Mouse (Mus musculus): ENCODE measurements at regions not wholly inside any gene's neighbourhood (a gene's known extent, or its start where the extent isn't known, plus 50 kb on each side); places are given as distances from the start of the nearest gene placed in this dataset.

DNA sequence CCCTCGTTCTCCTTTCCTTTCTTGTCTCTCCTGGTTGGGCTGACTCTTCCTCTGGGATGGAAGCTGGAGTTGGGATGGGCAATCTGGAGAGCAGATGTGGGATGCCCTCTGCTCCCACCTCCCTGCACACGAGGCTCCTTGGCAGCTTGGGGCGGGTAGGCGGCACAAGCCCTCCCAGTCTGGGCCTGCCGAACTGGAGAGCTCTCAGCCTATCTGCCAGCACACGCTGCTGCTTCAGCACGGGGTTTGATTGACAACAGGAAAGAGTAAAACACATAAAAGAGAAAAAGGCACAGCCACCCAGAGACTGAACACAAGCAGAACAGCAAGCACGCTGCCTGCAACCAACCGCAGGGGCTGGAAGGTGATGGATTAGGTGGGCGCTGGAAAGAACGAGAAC, 121.9 kb upstream of the Pja1 start:
- no peak overlapping the region for H3K9ac ChIP-seq (ENCODE audit: low read length)
- no peak overlapping the region for H3K4me3 ChIP-seq (ENCODE audit: control insufficient read depth in 1 of 2, insufficient read depth in 1 of 2, low read depth in 1 of 2, low read length in 2 of 2)
- WGBS: 56% methylated on average over 11 of the region's 11 CpGs
- no peaks in the 10 kb centered on the region for H3K9me3 ChIP-seq (ENCODE audit: control insufficient read depth, low read length)
- H3K4me2 ChIP-seq (ENCODE audit: low read length): no peak overlapping the region
- peaks cover 0 to 3% of the 10 kb centered on the region in 2 experiments; a peak in 1 of 4 replicates for H3K4me1 ChIP-seq (ENCODE audit: control insufficient read depth in 2 of 2, insufficient read depth in 2 of 2, low read length in 2 of 2)
- H3K36me3 ChIP-seq (ENCODE audit: control insufficient read depth, insufficient read depth, low read length): no peaks in the 10 kb centered on the region
- 0 out of 2 replicates have a peak, but pooled peaks cover 6% of the 10 kb centered on the region for H3K27me3 ChIP-seq (ENCODE audit: control insufficient read depth, insufficient read depth, low read length)
- no peak for ATAC-seq (ENCODE audit: insufficient number of reproducible peaks, insufficient read depth, low FRiP score, low read depth)
- H3K27ac ChIP-seq (replicated peaks in 1 of 2; ENCODE audit: control insufficient read depth in 1 of 2, insufficient read depth in 1 of 2, low read depth in 2 of 2, low read length in 2 of 2): no peak overlapping the region

DNA sequence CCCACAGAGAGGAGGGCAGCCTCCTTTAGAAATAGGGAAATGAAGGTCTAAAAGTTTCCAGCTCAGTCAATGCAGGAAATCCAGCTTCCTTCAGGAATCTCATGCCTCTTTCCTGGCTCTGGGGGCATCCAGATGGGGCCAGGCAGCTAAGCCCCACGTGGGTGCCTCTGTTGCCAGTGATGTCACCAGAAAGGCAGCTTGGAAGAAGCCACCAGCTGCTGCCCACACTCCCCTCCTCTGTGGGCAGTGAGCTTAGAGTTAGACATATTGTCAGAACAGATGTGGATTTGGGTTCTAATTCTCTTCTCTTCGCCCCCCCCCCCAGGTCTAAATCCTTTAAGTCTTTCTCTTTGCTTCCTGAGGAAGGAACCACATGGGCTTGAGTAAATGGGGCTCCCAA, 116.2 kb upstream of the Pja1 start:
- Histone ChIP-seq H3K36me3 (ENCODE audit: control insufficient read depth, insufficient read depth, low read length) (no peaks in the 10 kb centered on the region), H3K4me2 (ENCODE audit: low read length) (no peak overlapping the region), H3K9me3 (ENCODE audit: control insufficient read depth, low read length) (no peaks in the 10 kb centered on the region), H3K9ac (ENCODE audit: low read length) (no peak overlapping the region), H3K4me1 (ENCODE audit: control insufficient read depth in 2 of 2, insufficient read depth in 2 of 2, low read length in 2 of 2) (peaks cover 0 to 3% of the 10 kb centered on the region in 2 experiments; a peak in 2 of 4 replicates), H3K4me3 (ENCODE audit: control insufficient read depth in 1 of 2, insufficient read depth in 1 of 2, low read depth in 1 of 2, low read length in 2 of 2) (no peak overlapping the region), H3K27ac (replicated peaks in 1 of 2; ENCODE audit: control insufficient read depth in 1 of 2, insufficient read depth in 1 of 2, low read depth in 2 of 2, low read length in 2 of 2) (no peak overlapping the region), H3K27me3 (ENCODE audit: control insufficient read depth, insufficient read depth, low read length) (0 out of 2 replicates have a peak, but pooled peaks cover 7% of the 10 kb centered on the region)
- WGBS: 49% methylated on average over 2 of the region's 2 CpGs
- no peak for ATAC-seq (ENCODE audit: insufficient number of reproducible peaks, insufficient read depth, low FRiP score, low read depth)

DNA sequence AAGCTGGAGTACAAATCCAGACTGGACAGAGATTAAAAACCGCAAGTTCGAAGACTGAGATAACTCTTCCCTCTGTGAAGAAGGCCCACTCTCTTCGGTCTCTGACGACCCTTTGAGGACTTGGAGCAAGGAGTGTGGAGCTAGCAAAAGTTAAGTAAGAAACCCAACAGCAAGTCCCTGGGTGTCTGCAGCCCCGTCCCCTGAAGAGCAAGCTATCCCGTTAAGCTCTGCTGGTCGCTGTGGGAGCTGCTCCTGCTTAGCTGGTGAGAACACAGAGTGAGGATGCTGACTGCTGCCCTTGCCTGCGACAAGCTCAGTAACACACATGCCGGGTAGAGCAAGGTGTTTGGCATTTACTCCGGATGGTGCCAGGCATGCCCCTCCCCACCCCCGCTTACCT, 115.2 kb upstream of the Pja1 start:
- no peak overlapping the region for H3K4me3 ChIP-seq (ENCODE audit: control insufficient read depth in 1 of 2, insufficient read depth in 1 of 2, low read depth in 1 of 2, low read length in 2 of 2)
- H3K9ac ChIP-seq (ENCODE audit: low read length): no peak overlapping the region
- ATAC-seq (ENCODE audit: insufficient number of reproducible peaks, insufficient read depth, low FRiP score, low read depth): no peak
- H3K4me2 ChIP-seq (ENCODE audit: low read length): no peak overlapping the region
- H3K27me3 ChIP-seq (ENCODE audit: control insufficient read depth, insufficient read depth, low read length): 0 out of 2 replicates have a peak, but pooled peaks cover 13% of the 10 kb centered on the region
- no peaks in the 10 kb centered on the region for H3K36me3 ChIP-seq (ENCODE audit: control insufficient read depth, insufficient read depth, low read length)
- no peaks in the 10 kb centered on the region for H3K9me3 ChIP-seq (ENCODE audit: control insufficient read depth, low read length)
- H3K27ac ChIP-seq (replicated peaks in 1 of 2; ENCODE audit: control insufficient read depth in 1 of 2, insufficient read depth in 1 of 2, low read depth in 2 of 2, low read length in 2 of 2): no peak overlapping the region
- peaks cover 0 to 3% of the 10 kb centered on the region in 2 experiments; a peak in 2 of 4 replicates for H3K4me1 ChIP-seq (ENCODE audit: control insufficient read depth in 2 of 2, insufficient read depth in 2 of 2, low read length in 2 of 2)
- 65% methylated on average over 11 of the region's 11 CpGs for WGBS

DNA sequence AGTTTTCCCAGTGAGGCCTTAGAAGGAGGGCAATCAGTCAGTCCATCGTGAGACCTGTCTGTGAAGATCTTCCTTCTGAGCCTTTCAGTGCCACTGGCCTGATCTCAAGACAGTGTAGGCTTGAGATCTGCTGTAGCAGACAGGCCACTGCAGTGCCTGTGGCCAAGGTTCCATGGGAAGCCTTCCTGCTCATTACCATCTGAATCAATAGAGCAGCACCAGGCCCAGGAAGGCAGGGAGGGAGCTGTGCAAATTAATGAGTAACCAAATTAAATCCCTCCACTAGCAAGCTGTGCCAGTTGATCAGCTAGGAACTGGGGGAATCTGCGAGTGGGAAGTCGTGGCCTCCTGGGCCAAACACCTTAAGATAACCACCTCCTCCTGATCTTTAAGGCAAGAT, 114.6 kb upstream of the Pja1 start:
- Histone ChIP-seq H3K27me3 (ENCODE audit: control insufficient read depth, insufficient read depth, low read length) (0 out of 2 replicates have a peak, but pooled peaks cover 13% of the 10 kb centered on the region), H3K36me3 (ENCODE audit: control insufficient read depth, insufficient read depth, low read length) (no peaks in the 10 kb centered on the region), H3K4me2 (ENCODE audit: low read length) (no peak overlapping the region), H3K9me3 (ENCODE audit: control insufficient read depth, low read length) (no peaks in the 10 kb centered on the region), H3K4me3 (ENCODE audit: control insufficient read depth in 1 of 2, insufficient read depth in 1 of 2, low read depth in 1 of 2, low read length in 2 of 2) (no peak overlapping the region), H3K4me1 (ENCODE audit: control insufficient read depth in 2 of 2, insufficient read depth in 2 of 2, low read length in 2 of 2) (peaks cover 0 to 3% of the 10 kb centered on the region in 2 experiments; a peak in 2 of 4 replicates), H3K27ac (replicated peaks in 1 of 2; ENCODE audit: control insufficient read depth in 1 of 2, insufficient read depth in 1 of 2, low read depth in 2 of 2, low read length in 2 of 2) (no peak overlapping the region), H3K9ac (ENCODE audit: low read length) (no peak overlapping the region)
- ATAC-seq (ENCODE audit: insufficient number of reproducible peaks, insufficient read depth, low FRiP score, low read depth): no peak
- WGBS: 58% methylated on average over 3 of the region's 3 CpGs

DNA sequence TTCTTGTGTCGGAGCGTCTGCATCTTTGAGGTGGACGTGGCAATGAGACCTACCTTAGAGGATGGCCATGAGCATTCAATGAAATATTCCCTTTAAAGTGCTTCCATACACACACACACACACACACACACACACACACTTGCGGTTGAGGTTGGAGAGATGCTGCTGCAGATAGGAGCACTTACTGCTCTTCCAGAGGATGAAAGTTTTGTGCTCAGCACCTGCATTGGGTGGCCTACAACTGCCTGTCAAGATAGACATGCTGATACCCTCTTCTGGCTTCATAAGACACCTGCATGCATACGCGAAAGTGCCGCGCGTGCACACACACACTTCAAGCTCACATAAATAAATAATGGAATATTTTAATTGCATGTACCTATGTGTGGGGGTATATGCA, 111.5 kb upstream of the Pja1 start:
- Histone ChIP-seq H3K4me1 (ENCODE audit: control insufficient read depth in 2 of 2, insufficient read depth in 2 of 2, low read length in 2 of 2) (peaks cover 0 to 3% of the 10 kb centered on the region in 2 experiments; a peak in 2 of 4 replicates), H3K9ac (ENCODE audit: low read length) (no peak overlapping the region), H3K4me3 (ENCODE audit: control insufficient read depth in 1 of 2, insufficient read depth in 1 of 2, low read depth in 1 of 2, low read length in 2 of 2) (no peak overlapping the region), H3K9me3 (ENCODE audit: control insufficient read depth, low read length) (no peaks in the 10 kb centered on the region), H3K36me3 (ENCODE audit: control insufficient read depth, insufficient read depth, low read length) (no peaks in the 10 kb centered on the region), H3K27me3 (ENCODE audit: control insufficient read depth, insufficient read depth, low read length) (0 out of 2 replicates have a peak, but pooled peaks cover 7% of the 10 kb centered on the region), H3K4me2 (ENCODE audit: low read length) (no peak overlapping the region), H3K27ac (replicated peaks in 1 of 2; ENCODE audit: control insufficient read depth in 1 of 2, insufficient read depth in 1 of 2, low read depth in 2 of 2, low read length in 2 of 2) (no peak overlapping the region)
- ATAC-seq (ENCODE audit: insufficient number of reproducible peaks, insufficient read depth, low FRiP score, low read depth): no peak
- WGBS: 92% methylated on average over 9 of the region's 9 CpGs

DNA sequence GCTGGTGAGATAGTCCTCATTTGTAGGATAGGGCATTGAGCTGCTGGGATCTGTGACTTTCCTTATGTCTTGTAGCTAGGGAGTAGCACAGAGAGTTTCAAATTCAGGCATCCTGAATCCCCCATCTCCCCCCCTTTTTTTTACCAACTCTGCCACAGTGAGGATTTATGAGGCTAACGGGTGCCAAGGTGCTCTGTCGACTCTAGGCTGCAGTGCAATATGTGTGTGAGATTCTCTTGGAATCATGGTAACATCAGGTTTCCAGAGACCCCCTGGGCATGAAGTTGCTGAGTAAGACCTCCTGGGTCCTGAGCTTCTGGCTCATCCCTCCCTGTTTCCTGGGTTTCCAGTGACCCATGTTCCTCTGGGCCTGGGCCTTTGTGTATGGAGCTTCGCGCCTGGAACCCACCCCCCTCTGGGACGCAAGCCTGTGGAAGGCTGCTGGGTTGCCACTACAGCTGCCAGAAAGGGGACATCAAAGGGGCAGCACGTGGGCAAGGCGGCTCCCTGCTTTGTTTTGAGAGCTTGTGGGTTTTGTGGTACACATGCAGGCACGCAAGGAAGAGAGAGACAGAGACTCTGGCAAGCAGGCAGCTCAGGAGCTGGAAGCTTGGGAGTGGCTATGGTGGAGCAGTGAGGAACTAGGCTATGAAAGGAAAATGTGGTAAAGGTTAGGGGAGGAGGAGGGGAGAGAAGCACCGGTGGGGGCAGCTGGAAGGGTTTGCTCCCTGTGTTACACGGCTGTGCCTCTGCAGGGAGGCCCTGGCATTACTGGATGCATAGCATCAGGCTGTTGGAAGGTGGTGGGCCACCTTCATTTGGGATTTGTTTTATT, 110.8 kb upstream of the Pja1 start:
- no peaks in the 10 kb centered on the region for H3K4me1 ChIP-seq (ENCODE audit: control insufficient read depth in 2 of 2, insufficient read depth in 2 of 2, low read length in 2 of 2)
- 0 out of 2 replicates have a peak, but pooled peaks cover 7% of the 10 kb centered on the region for H3K27me3 ChIP-seq (ENCODE audit: control insufficient read depth, insufficient read depth, low read length)
- H3K4me3 ChIP-seq (ENCODE audit: control insufficient read depth in 1 of 2, insufficient read depth in 1 of 2, low read depth in 1 of 2, low read length in 2 of 2): no peak overlapping the region
- no peak overlapping the region for H3K4me2 ChIP-seq (ENCODE audit: low read length)
- H3K36me3 ChIP-seq (ENCODE audit: control insufficient read depth, insufficient read depth, low read length): no peaks in the 10 kb centered on the region
- H3K9me3 ChIP-seq (ENCODE audit: control insufficient read depth, low read length): no peaks in the 10 kb centered on the region
- no peak for ATAC-seq (ENCODE audit: insufficient number of reproducible peaks, insufficient read depth, low FRiP score, low read depth)
- no peak overlapping the region for H3K27ac ChIP-seq (replicated peaks in 1 of 2; ENCODE audit: control insufficient read depth in 1 of 2, insufficient read depth in 1 of 2, low read depth in 2 of 2, low read length in 2 of 2)
- WGBS: 47% methylated on average over 10 of the region's 10 CpGs
- no peak overlapping the region for H3K9ac ChIP-seq (ENCODE audit: low read length)

DNA sequence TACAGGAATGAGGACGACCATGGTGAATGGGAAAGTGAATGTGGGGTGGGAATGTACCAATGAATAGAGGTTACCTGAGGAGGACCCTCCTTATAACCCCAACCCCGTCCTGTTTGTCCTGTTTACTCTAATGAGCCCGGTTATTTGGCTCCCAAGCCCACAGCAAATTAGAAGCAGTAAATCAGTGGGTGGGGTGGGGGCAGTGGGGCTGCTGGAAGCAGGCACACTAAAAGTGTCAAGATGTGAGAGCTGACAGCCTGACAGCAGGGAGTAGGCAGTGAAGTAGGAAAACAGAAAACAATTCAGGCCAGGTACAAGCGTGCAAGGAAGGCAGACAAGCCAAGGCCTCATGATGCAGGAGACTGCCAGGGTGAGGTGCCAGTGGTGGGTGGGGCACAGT, 108.1 kb upstream of the Pja1 start:
- 63% methylated on average over 4 of the region's 4 CpGs for WGBS
- Histone ChIP-seq H3K9ac (ENCODE audit: low read length) (no peak overlapping the region), H3K27me3 (ENCODE audit: control insufficient read depth, insufficient read depth, low read length) (0 out of 2 replicates have a peak, but pooled peaks cover 7% of the 10 kb centered on the region), H3K9me3 (ENCODE audit: control insufficient read depth, low read length) (no peaks in the 10 kb centered on the region), H3K36me3 (ENCODE audit: control insufficient read depth, insufficient read depth, low read length) (no peaks in the 10 kb centered on the region), H3K4me3 (ENCODE audit: control insufficient read depth in 1 of 2, insufficient read depth in 1 of 2, low read depth in 1 of 2, low read length in 2 of 2) (no peak overlapping the region), H3K27ac (replicated peaks in 1 of 2; ENCODE audit: control insufficient read depth in 1 of 2, insufficient read depth in 1 of 2, low read depth in 2 of 2, low read length in 2 of 2) (no peak overlapping the region), H3K4me1 (ENCODE audit: control insufficient read depth in 2 of 2, insufficient read depth in 2 of 2, low read length in 2 of 2) (peaks cover 0 to 3% of the 10 kb centered on the region in 2 experiments; a peak in 1 of 4 replicates), H3K4me2 (ENCODE audit: low read length) (no peak overlapping the region)
- no peak for ATAC-seq (ENCODE audit: insufficient number of reproducible peaks, insufficient read depth, low FRiP score, low read depth)
